Mouse (Mus musculus) left cerebral cortex, postnatal 14 days (tissue): ENCODE measurements around the gene Flot1. TPM values are rescaled to one million over a fixed set of nuclear protein-coding genes. Genes with fewer than 3 reads are reported as not detected.

ENCODE experiments used
- microRNA-seq, 2 experiments: library from miRNA; unstranded; fragments of <30 nt; microRNA quantifications; one replicate each; pipeline ENCODE4 v1.2.0; 2022
- total RNA-seq, 2 experiments: library from RNA; stranded (reverse); gene quantifications; 2 replicates each; pipeline ENCODE4 v1.2.3; 2021

The Flot1 gene
- total RNA-seq, 2 experiments from 2014 or later = 153 to 168 TPM

Small RNAs within 50 kb of the gene (microRNA-seq; reads per million reads assigned to microRNA genes)
- 0.67 to 2.1 reads per million in 2 experiments for gene Gm28033

Other genes starting within 250 kb of the Flot1 start
- gene Sfta2, start 221.7 kb upstream of the Flot1 start, total RNA-seq = not detected
- not detected for gene Gm9573, start 196.6 kb upstream of the Flot1 start, total RNA-seq
- not detected for gene Mucl3, start 179.5 kb upstream of the Flot1 start, total RNA-seq
- gene Vars2, start 155.6 kb upstream of the Flot1 start, total RNA-seq = 10 to 100 TPM; 31.1 to 40.8 TPM
- gene Gtf2h4, start 149.5 kb upstream of the Flot1 start, total RNA-seq = 10 to 100 TPM; 23.0 to 26.2 TPM
- gene Ddr1, start 118.6 kb upstream of the Flot1 start, total RNA-seq = 10 to 100 TPM; 46.1 to 52.8 TPM
- 1 to 10 TPM; 5.4 to 5.7 TPM for gene Ier3, start 1.5 kb upstream of the Flot1 start, total RNA-seq
- 100 to 1,000 TPM; 771 to 797 TPM for gene Tubb5, start 15.1 kb downstream of the Flot1 start, total RNA-seq
- gene Mdc1, start 18.3 kb downstream of the Flot1 start, total RNA-seq = 10 to 100 TPM; 10.7 to 14.6 TPM
- 1 to 10 TPM; 5.1 TPM for gene Nrm, start 38.1 kb downstream of the Flot1 start, total RNA-seq
- 10 to 100 TPM; 12.8 to 14.1 TPM for gene Ppp1r18, start 42.4 kb downstream of the Flot1 start, total RNA-seq
- 10 to 100 TPM; 30.1 to 32.1 TPM for gene Dhx16, start 56.6 kb downstream of the Flot1 start, total RNA-seq
- 10 to 100 TPM; 65.2 to 66.9 TPM for gene 2310061I04Rik, start 74.2 kb downstream of the Flot1 start, total RNA-seq
- gene Atat1, start 86.8 kb downstream of the Flot1 start, total RNA-seq = 10 to 100 TPM; 64.6 to 69.9 TPM
- gene Mrps18b, start 93.2 kb downstream of the Flot1 start, total RNA-seq = 10 to 100 TPM; 40.0 to 41.7 TPM
- 10 to 100 TPM; 62.1 to 68.3 TPM for gene Ppp1r10, start 93.2 kb downstream of the Flot1 start, total RNA-seq
- gene Abcf1, start 146.5 kb downstream of the Flot1 start, total RNA-seq = 10 to 100 TPM; 77.1 to 77.8 TPM
- 100 to 1,000 TPM; 146 to 148 TPM for gene Gnl1, start 156.6 kb downstream of the Flot1 start, total RNA-seq
- 10 to 100 TPM; 57.4 to 57.6 TPM for gene Prr3, start 157.0 kb downstream of the Flot1 start, total RNA-seq
- 1 to 10 TPM; 1.0 to 1.1 TPM for gene H2-T24, start 197.3 kb downstream of the Flot1 start, total RNA-seq
- gene H2-T23, start 209.6 kb downstream of the Flot1 start, total RNA-seq = 1 to 10 TPM; 3.8 to 4.6 TPM
- 1 to 10 TPM; 4.3 to 6.7 TPM for gene H2-T22, start 219.5 kb downstream of the Flot1 start, total RNA-seq
- gene Gm6034, start 219.7 kb downstream of the Flot1 start, total RNA-seq = not detected
- gene Gm11127, start 235.1 kb downstream of the Flot1 start, total RNA-seq = under 1 TPM; 0.55 to 0.57 TPM